Mouse (Mus musculus): ENCODE data around the gene Dpp9.

DNA sequence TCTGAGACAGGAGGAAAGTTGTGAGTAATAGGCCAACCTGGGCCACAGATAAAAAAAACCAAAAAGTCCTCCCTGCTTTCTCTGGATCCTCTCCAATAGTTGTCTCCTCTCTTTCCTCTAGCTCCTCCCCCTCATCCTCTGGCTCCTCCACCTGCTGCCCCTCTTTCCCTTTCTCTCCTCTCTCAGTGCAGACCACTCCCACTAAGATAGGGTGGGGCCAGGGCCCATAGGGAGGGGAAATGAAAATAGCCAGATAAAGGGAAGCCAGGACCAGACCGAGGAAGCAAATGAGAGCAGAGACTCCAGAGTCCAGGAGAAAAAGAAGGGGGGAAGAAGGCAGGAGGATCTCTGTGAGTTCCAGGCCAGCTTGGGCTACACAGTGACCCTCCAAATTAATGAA lies 6.2 kb upstream of the Dpp9 start:
- TF ChIP-seq POLR2A (IDR thresholded peaks at IDR 0.05; ENCODE audit: borderline replicate concordance, extremely low read depth, insufficient read depth, insufficient read length, poor library complexity, severe bottlenecking) (no peak), CTCF (IDR thresholded peaks at IDR 0.05; ENCODE audit: borderline replicate concordance, extremely low read depth, insufficient read depth, insufficient read length) (no peak)

All from brain, embryonic 14.5 days (tissue).